Mouse (Mus musculus) brain, embryonic 14.5 days (tissue): ENCODE measurements around the gene Mea1.

ENCODE experiments used
- CTCF ChIP-seq: fragments of 200-500 bp; IDR thresholded peaks from 2 replicates; pipeline ENCODE4 v1.5.1; 2012; ENCODE audit warnings: inconsistent platforms, mild to moderate bottlenecking, moderate library complexity, borderline replicate concordance; ENCODE audit not compliant: insufficient read depth, insufficient read length; ENCODE audit errors: extremely low read depth
- POLR2A ChIP-seq: fragments of 200-500 bp; IDR thresholded peaks from 2 replicates; pipeline ENCODE4 v1.6.1; 2012; ENCODE audit warnings: mild to moderate bottlenecking, inconsistent platforms, borderline replicate concordance; ENCODE audit not compliant: poor library complexity, insufficient read depth, insufficient read length, severe bottlenecking; ENCODE audit errors: extremely low read depth

GRCm38 (mm10) chr17:46699912-46700311, 21.3 kb downstream of the Mea1 start:
- TF ChIP-seq CTCF (no peak), POLR2A (no peak)
